Mouse (Mus musculus) midbrain, embryonic 10.5 days (tissue): ENCODE data around the gene Elp1. TPM values are rescaled to one million over a fixed set of nuclear protein-coding genes. Genes with fewer than 3 reads are reported as not detected.

Source experiments
- DNase-seq: peaks from one replicate; pipeline ENCODE4 v3.0.0-alpha.2; 2017; ENCODE audit warnings: low spot score
- H3K27ac ChIP-seq: fragments of 300-500 bp; sonication (generic); replicated peaks from 2 replicates; pipeline ENCODE4 v1.5.1; 2016; ENCODE audit warnings: mild to moderate bottlenecking
- H3K27me3 ChIP-seq: fragments of 300-500 bp; sonication (generic); 2 replicates; pipeline ENCODE4 v1.6.1; 2016; ENCODE audit warnings: low read depth, mild to moderate bottlenecking; ENCODE audit not compliant: poor library complexity, severe bottlenecking
- H3K36me3 ChIP-seq: fragments of 300-500 bp; sonication (generic); 2 replicates; pipeline ENCODE4 v1.6.1; 2016; ENCODE audit warnings: mild to moderate bottlenecking, moderate library complexity
- H3K4me1 ChIP-seq: fragments of 300-500 bp; sonication (generic); 2 replicates; pipeline ENCODE4 v1.6.1; 2016
- H3K4me3 ChIP-seq: fragments of 300-500 bp; sonication (generic); 2 replicates; pipeline ENCODE4 v1.5.1; 2016; ENCODE audit warnings: mild to moderate bottlenecking, moderate library complexity
- H3K9me3 ChIP-seq: fragments of 300-500 bp; sonication (generic); replicated peaks from 2 replicates; pipeline ENCODE4 v1.6.1; 2016; ENCODE audit warnings: mild to moderate bottlenecking
- WGBS: fragments of 180-500 bp; shearing (Covaris S2); methylation state at CpG from one replicate; pipeline ENCODE4 v1.1.7; 2016; 5-methylcytosine and 5-hydroxymethylcytosine counted together
- polyA plus RNA-seq: library from polyadenylated mRNA; unstranded; fragments of >200 nt; fragmentation: Nextera tagmentation; extraction: Ambion mirVana; gene quantifications from 2 replicates; pipeline ENCODE4 v1.2.1, GENCODE M21; 2016

The Elp1 gene
- polyA plus RNA-seq, 1 experiment from 2014 or later = 80.1 TPM

- no peaks in the 10 kb centered on the region for H3K4me1 ChIP-seq
- DNase-seq = no peak
- H3K4me3 ChIP-seq = no peak overlapping the region
- no peaks in the 10 kb centered on the region for H3K27me3 ChIP-seq
- WGBS = 93% methylated on average over 1 of the region's 1 CpGs
- peaks cover 100% of the 10 kb centered on the region for H3K36me3 ChIP-seq
- H3K9me3 ChIP-seq = no peaks in the 10 kb centered on the region
- H3K27ac ChIP-seq = no peak overlapping the region
Measured at GRCm38 (mm10) chr4:56757693-56758092, 44.4 kb downstream of the Elp1 start.

GRCm38 (mm10) chr4:56756966-56757600 is 45.0 kb downstream of the Elp1 start:
- no peaks in the 10 kb centered on the region for H3K27me3 ChIP-seq
- H3K9me3 ChIP-seq = no peaks in the 10 kb centered on the region
- 92% methylated on average over 10 of the region's 10 CpGs for WGBS
- no peaks in the 10 kb centered on the region for H3K4me1 ChIP-seq
- H3K4me3 ChIP-seq = no peak overlapping the region
- peaks cover 100% of the 10 kb centered on the region for H3K36me3 ChIP-seq
- DNase-seq = no peak
- H3K27ac ChIP-seq = no peak overlapping the region

GRCm38 (mm10) chr4:56756021-56756420 is 46.1 kb downstream of the Elp1 start:
- H3K36me3 ChIP-seq = peaks cover 100% of the 10 kb centered on the region
- H3K9me3 ChIP-seq = no peaks in the 10 kb centered on the region
- no peak overlapping the region for H3K27ac ChIP-seq
- no peak for DNase-seq
- H3K4me1 ChIP-seq = no peaks in the 10 kb centered on the region
- no peaks in the 10 kb centered on the region for H3K27me3 ChIP-seq
- WGBS = 91% methylated on average over 5 of the region's 5 CpGs
- no peak overlapping the region for H3K4me3 ChIP-seq

GRCm38 (mm10) chr4:56747456-56747855 is 54.7 kb downstream of the Elp1 start:
- Histone ChIP-seq H3K4me1 (no peaks in the 10 kb centered on the region), H3K9me3 (no peaks in the 10 kb centered on the region), H3K27me3 (no peaks in the 10 kb centered on the region), H3K27ac (no peak overlapping the region), H3K4me3 (no peak overlapping the region), H3K36me3 (peaks cover 90% of the 10 kb centered on the region)
- no peak for DNase-seq
- 96% methylated on average over 9 of the region's 9 CpGs for WGBS

GRCm38 (mm10) chr4:56746345-56746744 is 55.8 kb downstream of the Elp1 start:
- H3K27ac ChIP-seq = no peak overlapping the region
- no peaks in the 10 kb centered on the region for H3K4me1 ChIP-seq
- H3K9me3 ChIP-seq = no peaks in the 10 kb centered on the region
- H3K36me3 ChIP-seq = peaks cover 79% of the 10 kb centered on the region
- H3K27me3 ChIP-seq = no peaks in the 10 kb centered on the region
- 94% methylated on average over 2 of the region's 2 CpGs for WGBS
- DNase-seq = no peak
- H3K4me3 ChIP-seq = no peak overlapping the region

- H3K36me3 ChIP-seq = peaks cover 52% of the 10 kb centered on the region
- no peak for DNase-seq
- no peaks in the 10 kb centered on the region for H3K9me3 ChIP-seq
- no peak within 1 kb of the TSS for H3K27ac ChIP-seq
- 97% methylated on average over 21 of the region's 21 CpGs for WGBS
- no peaks in the 10 kb centered on the region for H3K27me3 ChIP-seq
- H3K4me3 ChIP-seq = no peak within 1 kb of the TSS
- no peaks in the 10 kb centered on the region for H3K4me1 ChIP-seq
Measured at GRCm38 (mm10) chr4:56743363-56744195, 58.6 kb downstream of the Elp1 start, which contains the start of gene Actl7a. Gene Actl7a, plus strand, starts transcription at chr4:56743413.

GRCm38 (mm10) chr4:56742698-56743097 is 59.4 kb downstream of the Elp1 start:
- Histone ChIP-seq H3K4me1 (no peaks in the 10 kb centered on the region), H3K27ac (no peak overlapping the region), H3K27me3 (no peaks in the 10 kb centered on the region), H3K4me3 (no peak overlapping the region), H3K9me3 (no peaks in the 10 kb centered on the region), H3K36me3 (peaks cover 44% of the 10 kb centered on the region)
- DNase-seq = no peak
- 90% methylated on average over 4 of the region's 4 CpGs for WGBS

- WGBS = 94% methylated on average over 13 of the region's 13 CpGs
- Histone ChIP-seq H3K4me1 (no peaks in the 10 kb centered on the region), H3K27ac (no peak within 1 kb of the TSS), H3K36me3 (peaks cover 28% of the 10 kb centered on the region), H3K4me3 (no peak within 1 kb of the TSS), H3K27me3 (no peaks in the 10 kb centered on the region), H3K9me3 (no peaks in the 10 kb centered on the region)
- DNase-seq = no peak
Measured at GRCm38 (mm10) chr4:56741041-56741493, 61.1 kb downstream of the Elp1 start, which contains the start of gene Actl7b. Gene Actl7b, minus strand, starts transcription at chr4:56741443.

- WGBS = 97% methylated on average over 20 of the region's 20 CpGs
- H3K4me1 ChIP-seq = no peaks in the 10 kb centered on the region
Measured at GRCm38 (mm10) chr4:56740611-56741010, 61.5 kb downstream of the Elp1 start.

GRCm38 (mm10) chr4:56740020-56740485 is 62.1 kb downstream of the Elp1 start, which contains the start of gene Gm26657:
Gene Gm26657, plus strand, starts transcription at chr4:56740070.
- H3K4me3 ChIP-seq = no peak within 1 kb of the TSS
- no peaks in the 10 kb centered on the region for H3K27me3 ChIP-seq
- no peak for DNase-seq
- H3K27ac ChIP-seq = no peak within 1 kb of the TSS
- 88% methylated on average over 18 of the region's 18 CpGs for WGBS
- peaks cover 18% of the 10 kb centered on the region for H3K36me3 ChIP-seq
- H3K4me1 ChIP-seq = no peaks in the 10 kb centered on the region
- H3K9me3 ChIP-seq = no peaks in the 10 kb centered on the region

More at GRCm38 (mm10) chr4:56740611-56741010, 61.5 kb downstream of the Elp1 start:
- DNase-seq = no peak
- Histone ChIP-seq H3K27me3 (no peaks in the 10 kb centered on the region), H3K4me3 (no peak overlapping the region), H3K9me3 (no peaks in the 10 kb centered on the region), H3K27ac (no peak overlapping the region), H3K36me3 (peaks cover 23% of the 10 kb centered on the region)

- no peaks in the 10 kb centered on the region for H3K36me3 ChIP-seq
- no peak overlapping the region for H3K4me3 ChIP-seq
- no peaks in the 10 kb centered on the region for H3K4me1 ChIP-seq
- no peak for DNase-seq
- no peak overlapping the region for H3K27ac ChIP-seq
- H3K27me3 ChIP-seq = no peaks in the 10 kb centered on the region
- WGBS = 61% methylated on average over 8 of the region's 8 CpGs
- no peaks in the 10 kb centered on the region for H3K9me3 ChIP-seq
Measured at GRCm38 (mm10) chr4:56725839-56726238, 76.3 kb downstream of the Elp1 start.

GRCm38 (mm10) chr4:56723237-56723636 is 78.9 kb downstream of the Elp1 start:
- Histone ChIP-seq H3K27ac (no peak overlapping the region), H3K9me3 (no peaks in the 10 kb centered on the region), H3K4me1 (no peaks in the 10 kb centered on the region), H3K27me3 (no peaks in the 10 kb centered on the region), H3K4me3 (no peak overlapping the region), H3K36me3 (no peaks in the 10 kb centered on the region)
- DNase-seq = no peak
- 93% methylated on average over 6 of the region's 6 CpGs for WGBS

- H3K27ac ChIP-seq = no peak overlapping the region
- H3K4me3 ChIP-seq = no peak overlapping the region
- no peaks in the 10 kb centered on the region for H3K9me3 ChIP-seq
- 78% methylated on average over 6 of the region's 6 CpGs for WGBS
- DNase-seq = no peak
- no peaks in the 10 kb centered on the region for H3K36me3 ChIP-seq
- no peaks in the 10 kb centered on the region for H3K4me1 ChIP-seq
- no peaks in the 10 kb centered on the region for H3K27me3 ChIP-seq
Measured at GRCm38 (mm10) chr4:56722346-56722745, 79.8 kb downstream of the Elp1 start.
